Mouse (Mus musculus) left cerebral cortex, postnatal 36 days (tissue): ENCODE measurements around the gene Olfr541. TPM values are rescaled to one million over a fixed set of nuclear protein-coding genes. Genes with fewer than 3 reads are reported as not detected.
A peak's percentile ranks its signal among the peaks of the same experiment; 100 is the strongest.
"Not testable (repeated sequence)": the region's sequence is repeated elsewhere in the genome, so short reads cannot be mapped to it uniquely, and the experiment has no call there.

Experiments
- DNase-seq, 2 experiments: peaks; one replicate each; pipeline ENCODE4 v3.0.0; 2021 to 2022; ENCODE audit warnings: low spot score in 2 of 2, mixed read lengths in 1 of 2
- intact Hi-C: fragments of 180-260 bp; cut with DNase I; formaldehyde crosslinking; loops from one replicate; pipeline ENCODE4 v1.15.1; 2025
- total RNA-seq, 2 experiments: library from RNA; stranded (reverse); gene quantifications; 2 replicates each; pipeline ENCODE4 v1.2.3; 2021

The Olfr541 gene
- not detected for total RNA-seq

DNA sequence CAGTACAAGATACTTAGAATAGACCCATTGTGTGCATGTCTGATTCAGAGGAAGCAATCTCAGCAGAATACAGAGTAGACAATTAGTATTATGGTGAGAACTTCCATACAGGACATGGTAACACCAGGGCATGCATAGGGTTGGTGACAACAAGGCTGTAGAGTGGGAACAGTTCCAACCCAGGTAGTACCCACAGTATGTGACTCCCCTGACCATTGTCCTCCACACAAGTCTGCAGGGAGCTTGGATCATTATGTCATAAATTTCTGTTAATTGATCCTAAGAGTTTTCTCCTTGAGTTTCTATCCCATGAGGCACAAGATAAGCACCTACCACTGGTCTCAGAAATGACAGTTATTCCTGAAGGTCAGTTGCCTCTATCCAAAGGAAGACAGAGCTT, at the start of gene Olfr541:
Gene Olfr541 (plus strand): TSS at position 301 of the 400 bp plus-strand sequence.
- DNase-seq: no peak
- intact Hi-C loops: no loop called here

DNA sequence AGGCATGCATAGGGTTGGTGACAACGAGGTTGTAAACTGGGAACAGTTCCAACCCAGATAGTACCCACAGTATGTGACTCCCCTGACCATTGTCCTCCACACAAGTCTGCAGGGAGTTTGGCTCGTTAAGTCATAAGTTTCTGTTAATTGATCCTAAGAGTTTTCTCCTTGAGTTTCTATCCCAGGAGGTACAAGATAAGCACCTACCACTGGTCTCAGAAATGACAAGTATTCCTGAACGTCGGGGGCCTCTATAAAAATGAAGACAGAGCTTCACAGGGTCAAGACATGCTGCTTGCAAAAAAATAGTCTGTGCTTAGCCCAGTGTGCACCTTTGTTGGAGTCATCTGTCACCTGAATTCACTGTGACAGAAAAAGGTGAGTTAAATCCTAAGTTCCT, 37.4 kb upstream of the Olfr541 start, which contains the start of gene Olfr539:
Gene Olfr539 (plus strand): TSS at position 301 of the 400 bp plus-strand sequence.
- intact Hi-C loops: no loop called here
- no peak for DNase-seq

- DNase-seq, intact Hi-C loops: not testable (repeated sequence)
These were observed 26.4 kb upstream of the Olfr541 start for GRCm38 (mm10) chr7:140670693-140671092.

DNA sequence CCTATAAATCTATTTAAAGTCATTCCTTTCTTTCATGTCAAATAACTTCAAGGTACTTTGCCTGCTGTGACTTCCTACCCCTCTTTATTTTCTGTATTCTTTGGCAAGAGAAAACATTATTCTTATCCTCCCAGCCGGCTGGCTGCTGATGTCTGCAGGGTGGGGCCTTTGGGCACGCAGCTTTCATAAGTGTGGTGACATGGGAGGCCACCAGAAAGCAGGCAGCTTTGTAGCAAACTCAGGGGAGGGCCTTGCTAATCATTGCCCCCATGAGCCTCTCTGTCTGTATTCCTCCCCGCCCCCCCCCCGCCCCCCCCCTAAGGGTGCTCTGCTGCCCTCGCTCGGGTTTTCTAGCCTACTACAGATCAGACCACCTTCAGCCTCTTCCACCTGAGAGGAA, 21.2 kb upstream of the Olfr541 start:
- intact Hi-C loops: no loop called here

DNA sequence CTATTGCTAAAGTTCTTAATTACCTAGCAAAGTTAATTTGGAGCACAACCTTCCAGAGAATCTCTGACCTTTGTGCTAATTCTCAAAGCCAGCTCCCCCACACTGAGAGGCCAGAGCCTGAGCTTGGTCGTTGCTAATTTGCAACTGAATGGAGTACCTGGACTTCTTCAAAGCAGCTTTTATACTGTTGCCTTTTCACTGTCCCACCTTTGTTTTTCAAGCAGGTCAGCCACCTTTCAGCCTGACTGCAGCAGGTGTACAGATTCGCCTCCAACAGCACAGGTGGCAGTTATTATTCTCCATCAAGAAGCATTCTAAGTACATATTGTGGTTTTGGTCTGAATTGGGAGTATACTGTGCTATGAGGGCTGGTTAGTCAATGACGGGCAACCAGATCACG, 17.5 kb upstream of the Olfr541 start:
- intact Hi-C loops, DNase-seq: not testable (repeated sequence)

More for the DNA sequence above, 21.2 kb upstream of the Olfr541 start:
- DNase-seq: no peak

- no peak for DNase-seq
- intact Hi-C loops: loop anchor here (1.0 kb wide), 1 partner anchor 35 kb away; the partner anchor contains the start of gene Olfr53
These were observed 15.4 kb upstream of the Olfr541 start, which contains the start of gene Olfr45 for GRCm38 (mm10) chr7:140681651-140682050. TSS of gene Olfr45 (plus strand) at chr7:140681951.

GRCm38 (mm10) chr7:140706348-140706747, 9.3 kb downstream of the Olfr541 start:
- intact Hi-C loops: no loop called here
- no peak for DNase-seq

DNA sequence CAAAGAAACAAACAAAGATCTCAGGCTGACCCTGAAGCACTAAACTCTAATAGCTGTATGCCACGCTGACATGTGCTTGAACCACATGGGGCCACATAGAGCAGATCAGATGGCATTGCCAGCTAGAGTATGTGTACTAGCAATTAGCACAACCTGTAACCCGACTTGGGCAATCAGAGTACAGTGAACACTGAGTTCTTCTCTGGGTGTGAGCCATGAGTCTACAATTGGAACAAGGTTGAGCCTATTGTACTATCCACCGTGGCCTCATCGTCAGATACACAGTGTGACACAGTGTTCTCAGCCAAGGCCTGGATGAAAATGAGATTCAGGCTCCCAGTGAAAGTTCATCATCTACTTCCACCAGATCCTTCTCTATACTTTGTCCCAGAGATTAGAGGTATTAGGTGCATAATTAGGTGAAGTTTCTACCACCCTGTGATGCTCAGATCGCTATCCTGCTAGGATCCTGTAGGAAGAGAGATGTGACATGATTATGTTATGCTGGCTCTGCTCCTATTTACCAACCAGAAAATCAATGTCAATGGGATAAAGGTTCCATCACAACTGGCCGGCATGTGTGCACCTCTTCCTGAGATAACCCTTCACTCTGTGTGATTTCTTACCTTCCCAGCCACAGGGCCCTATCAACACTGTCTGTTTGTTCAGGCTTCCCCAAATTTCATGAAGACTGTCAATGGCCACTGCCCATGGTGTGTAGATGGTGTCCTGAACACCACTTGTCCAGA, 10.6 kb downstream of the Olfr541 start:
- no peak for DNase-seq
- intact Hi-C loops: no loop called here

DNA sequence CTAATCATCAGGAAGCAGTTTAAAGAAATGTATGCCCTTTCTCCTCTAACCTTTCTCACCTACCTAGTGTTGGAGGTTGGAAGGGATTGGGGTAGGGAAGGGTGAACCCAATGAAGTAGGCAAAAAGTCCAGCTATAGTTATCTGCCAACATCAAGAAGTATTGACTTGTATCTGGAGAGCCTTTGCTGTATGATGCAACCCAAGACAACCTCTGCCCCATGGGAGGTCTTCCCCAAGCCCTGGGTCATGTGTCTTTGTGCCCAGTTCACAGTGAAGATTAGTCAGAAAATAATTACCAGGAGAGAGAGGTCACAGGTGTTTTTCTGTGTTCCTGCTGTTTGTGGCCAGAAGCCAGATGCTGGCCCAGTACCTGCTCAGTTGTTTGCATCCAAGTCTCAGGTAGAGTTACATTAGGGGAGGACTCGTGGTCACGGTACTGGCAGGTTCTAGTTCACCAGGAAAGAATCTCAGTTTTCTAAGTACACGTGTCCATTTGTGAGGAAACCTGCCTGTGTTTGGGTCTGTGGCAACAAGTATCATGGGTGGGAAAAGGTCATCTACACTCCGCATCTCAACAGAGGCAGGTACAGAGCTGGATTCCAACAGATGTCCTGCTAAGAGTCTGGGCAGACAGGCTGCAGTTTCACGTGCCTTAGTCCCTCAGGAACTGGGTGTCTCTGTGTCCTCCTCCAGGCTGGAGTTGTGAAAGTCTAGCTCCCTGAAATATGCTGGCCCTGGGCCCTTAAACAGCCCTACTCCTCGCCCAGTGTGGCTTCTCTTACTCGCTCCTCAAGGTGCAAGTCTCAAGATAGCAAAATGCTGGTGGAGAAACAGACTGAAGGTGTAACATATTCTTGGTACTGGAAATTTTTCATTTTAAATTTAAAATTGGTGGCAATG, 20.3 kb downstream of the Olfr541 start:
- peak; percentile 22 to 55 for DNase-seq

GRCm38 (mm10) chr7:140721095-140721494, 24.0 kb downstream of the Olfr541 start:
- intact Hi-C loops: no loop called here
- no peak for DNase-seq

More for the DNA sequence above, 20.3 kb downstream of the Olfr541 start:
- intact Hi-C loops: no loop called here

DNA sequence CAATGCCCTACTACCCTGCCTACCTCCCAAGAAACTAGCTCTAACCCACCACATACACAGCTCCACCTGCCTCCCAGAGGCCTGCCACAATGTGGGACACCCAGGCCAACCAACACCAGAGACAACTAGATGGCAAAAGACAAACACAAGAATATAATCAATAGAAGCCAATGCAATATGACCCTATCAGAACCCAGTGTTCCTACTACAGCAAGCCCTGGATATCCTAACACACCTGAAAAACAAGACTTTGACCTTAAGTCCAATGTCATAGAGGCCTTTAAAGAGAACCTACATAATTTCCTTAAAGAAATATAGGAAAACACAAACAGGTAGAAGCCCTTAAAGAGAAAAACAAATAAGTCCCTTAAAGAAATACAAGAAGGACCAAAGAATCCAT, 28.5 kb downstream of the Olfr541 start:
- intact Hi-C loops: no loop called here
- DNase-seq: no peak

- DNase-seq: no peak
- intact Hi-C loops: loop anchor here (10.0 kb wide), 1 partner anchor 578 kb away; the partner anchor contains the start of gene Sprn
These were observed 36.1 kb downstream of the Olfr541 start for GRCm38 (mm10) chr7:140733162-140733561.

DNA sequence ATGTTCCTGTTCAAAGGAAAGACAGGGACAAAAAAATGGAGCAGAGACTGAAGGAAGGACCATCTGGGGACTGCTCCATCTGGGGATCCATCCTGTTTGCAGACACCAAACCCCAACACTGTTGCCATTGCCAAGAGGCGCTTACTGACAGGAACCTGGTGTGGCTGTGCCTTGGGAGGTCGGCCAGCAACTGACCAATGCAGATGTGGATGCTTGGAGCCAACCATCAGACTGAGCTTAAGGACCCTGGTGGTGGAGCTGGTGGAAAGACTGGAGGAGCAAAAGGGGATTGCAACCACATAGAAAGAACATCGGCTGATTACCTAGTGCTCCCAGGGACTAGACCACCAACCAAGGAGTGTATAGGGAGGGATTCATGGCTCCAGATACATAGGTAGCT, 50.3 kb downstream of the Olfr541 start:
- no peak for DNase-seq

GRCm38 (mm10) chr7:140748116-140748826, 51.2 kb downstream of the Olfr541 start:
- intact Hi-C loops: no loop called here
- no peak for DNase-seq

More for the DNA sequence above, 50.3 kb downstream of the Olfr541 start:
- intact Hi-C loops: no loop called here

- no peak for DNase-seq
- intact Hi-C loops: no loop called here
These were observed 51.7 kb downstream of the Olfr541 start for GRCm38 (mm10) chr7:140748827-140749160.

GRCm38 (mm10) chr7:140754556-140754955, 57.5 kb downstream of the Olfr541 start:
- DNase-seq: no peak
- intact Hi-C loops: no loop called here
